8 mouse cellular contexts compared by ENCODE assay signal in genomic region chr13:95221882-95222568, GRCm38 (mm10). TPM values are rescaled to one million over a fixed set of nuclear protein-coding genes. Genes with fewer than 3 reads are reported as not detected.
DNase-seq lines count a peak whose midpoint lies in the region; ATAC-seq lines count a peak whose summit lies in the region.

No protein-coding gene starts in this region.

- 4% methylated on average over 24 of the region's 24 CpGs for WGBS in forebrain, embryonic 15.5 days
- WGBS in limb, embryonic 10.5 days: 2% methylated on average over 24 of the region's 24 CpGs
- WGBS in neural tube, embryonic 15.5 days: 1% methylated on average over 24 of the region's 24 CpGs

- H3K9me3 ChIP-seq in forebrain, embryonic 15.5 days: no peaks in the 10 kb centered on the region
- no peaks in the 10 kb centered on the region for H3K9me3 ChIP-seq in limb, embryonic 10.5 days (replicated peaks)
- H3K9me3 ChIP-seq in neural tube, embryonic 15.5 days (replicated peaks): no peaks in the 10 kb centered on the region

- ATAC-seq in forebrain, embryonic 15.5 days (replicated peaks): 0 out of 2 replicates have a peak, but pooled peaks have one; percentile 30
- ATAC-seq in neural tube, embryonic 15.5 days (ENCODE audit: low FRiP score): peak; percentile 39
- no peak for ATAC-seq in granulocyte monocyte progenitor cell, adult 5-6 weeks (replicated peaks; ENCODE audit: poor library complexity, severe bottlenecking)

- H3K4me2 ChIP-seq in forebrain, embryonic 15.5 days (replicated peaks): peak overlapping the region; percentile 100
- peak overlapping the region; percentile 91 for H3K4me2 ChIP-seq in neural tube, embryonic 15.5 days

- H3K4me3 ChIP-seq in forebrain, embryonic 15.5 days: peak overlapping the region; percentile 86
- H3K4me3 ChIP-seq in limb, embryonic 10.5 days: peak overlapping the region; percentile 82
- H3K4me3 ChIP-seq in neural tube, embryonic 15.5 days (replicated peaks): peak overlapping the region; percentile 74

- peak; percentile 75 for DNase-seq in heart, adult 11 months
- DNase-seq in heart, adult 18-20 months: no peak
- DNase-seq in Muller cell, postnatal 12 days (ENCODE audit: inconsistent ontology term): peak; percentile 9
- peak; percentile 45 for DNase-seq in limb, embryonic 10.5 days (ENCODE audit: low spot score)
- DNase-seq in thymus, postnatal 0 days (ENCODE audit: low spot score): no peak

- H3K27ac ChIP-seq in forebrain, embryonic 15.5 days (replicated peaks): no peak overlapping the region
- peak overlapping the region; percentile 82 for H3K27ac ChIP-seq in limb, embryonic 10.5 days
- no peak overlapping the region for H3K27ac ChIP-seq in neural tube, embryonic 15.5 days (replicated peaks)

- peaks cover 6% of the 10 kb centered on the region for H3K4me1 ChIP-seq in forebrain, embryonic 15.5 days
- H3K4me1 ChIP-seq in limb, embryonic 10.5 days: peaks cover 11% of the 10 kb centered on the region
- peaks cover 5% of the 10 kb centered on the region for H3K4me1 ChIP-seq in neural tube, embryonic 15.5 days

- H3K27me3 ChIP-seq in forebrain, embryonic 15.5 days: peaks cover 8% of the 10 kb centered on the region; the same call in 1 of the 2 replicates
- H3K27me3 ChIP-seq in limb, embryonic 10.5 days (ENCODE audit: low read depth, poor library complexity, severe bottlenecking): peaks cover 55% of the 10 kb centered on the region
- H3K27me3 ChIP-seq in neural tube, embryonic 15.5 days (replicated peaks): 0 out of 2 replicates have a peak, but pooled peaks cover 3% of the 10 kb centered on the region

- H3K9ac ChIP-seq in forebrain, embryonic 15.5 days (replicated peaks): peak overlapping the region; percentile 62
- H3K9ac ChIP-seq in neural tube, embryonic 15.5 days (replicated peaks): peak overlapping the region; percentile 70

- no peaks in the 10 kb centered on the region for H3K36me3 ChIP-seq in forebrain, embryonic 15.5 days
- H3K36me3 ChIP-seq in limb, embryonic 10.5 days: no peaks in the 10 kb centered on the region
- no peaks in the 10 kb centered on the region for H3K36me3 ChIP-seq in neural tube, embryonic 15.5 days

RNA-seq across cellular contexts. Expression of gene Pde8b, which starts 28.1 kb away (rescaled TPM):
- 1 to 10 TPM; 2.7 TPM for total RNA-seq in heart, adult 18-20 months (2021)
- 4.8 and 7.4 TPM in 2 replicates for polyA plus RNA-seq in forebrain, embryonic 15.5 days (2015; fragmentation: Nextera tagmentation; extraction: Ambion mirVana)
- polyA plus RNA-seq in limb, embryonic 10.5 days (2016; fragmentation: Nextera tagmentation; extraction: Ambion mirVana): 0.77 and 0.79 TPM in 2 replicates
- 8.5 and 9.7 TPM in 2 replicates for polyA plus RNA-seq in neural tube, embryonic 15.5 days (2015; fragmentation: Nextera tagmentation; extraction: Ambion mirVana)
- 0.66 TPM in 1 of 2 replicates, not detected in the other for total RNA-seq in granulocyte monocyte progenitor cell, adult 5-6 weeks (2014; fragmentation: Nextera tagmentation)
- 0.52 TPM in 1 of 2 replicates, not detected in the other for total RNA-seq in granulocyte monocyte progenitor cell, adult 5-6 weeks (2017)
- polyA plus RNA-seq in thymus, postnatal 0 days (2015; fragmentation: Nextera tagmentation; extraction: Ambion mirVana): 1.3 and 1.7 TPM in 2 replicates

Comparison
In these comparisons a context has a peak if more than half of its experiments do, and no peak if none do; other contexts are left out.
1. DNase-seq: peak in heart, adult 11 months (single experiment), Muller cell, postnatal 12 days (single experiment) and limb, embryonic 10.5 days (single experiment); none in heart, adult 18-20 months (0 of 2) and thymus, postnatal 0 days (single experiment).
2. Peak in every context shown above with its lines, with median percentiles within 50 percentile points of each other: H3K4me3 ChIP-seq.